Mouse (Mus musculus) CD4-positive, CD25-positive, alpha-beta regulatory T cell, adult 9 weeks (primary cell): ENCODE measurements around the gene Med8. TPM values are rescaled to one million over a fixed set of nuclear protein-coding genes. Genes with fewer than 3 reads are reported as not detected.

ENCODE experiments used
- polyA plus RNA-seq: library from polyadenylated mRNA; unstranded; fragments of 100-300 nt; shearing (Covaris generic); gene quantifications from one replicate; pipeline ENCODE4 v1.2.1, GENCODE M21; 2017

Med8 gene
- polyA plus RNA-seq: 128 TPM

GRCm38 (mm10) chr4:118409142-118409900 lies at the start of gene Med8, which contains the start of gene Szt2:
Gene Med8, plus strand, starts transcription at chr4:118409337.
Gene Szt2, minus strand, starts transcription at chr4:118409273.

DNA sequence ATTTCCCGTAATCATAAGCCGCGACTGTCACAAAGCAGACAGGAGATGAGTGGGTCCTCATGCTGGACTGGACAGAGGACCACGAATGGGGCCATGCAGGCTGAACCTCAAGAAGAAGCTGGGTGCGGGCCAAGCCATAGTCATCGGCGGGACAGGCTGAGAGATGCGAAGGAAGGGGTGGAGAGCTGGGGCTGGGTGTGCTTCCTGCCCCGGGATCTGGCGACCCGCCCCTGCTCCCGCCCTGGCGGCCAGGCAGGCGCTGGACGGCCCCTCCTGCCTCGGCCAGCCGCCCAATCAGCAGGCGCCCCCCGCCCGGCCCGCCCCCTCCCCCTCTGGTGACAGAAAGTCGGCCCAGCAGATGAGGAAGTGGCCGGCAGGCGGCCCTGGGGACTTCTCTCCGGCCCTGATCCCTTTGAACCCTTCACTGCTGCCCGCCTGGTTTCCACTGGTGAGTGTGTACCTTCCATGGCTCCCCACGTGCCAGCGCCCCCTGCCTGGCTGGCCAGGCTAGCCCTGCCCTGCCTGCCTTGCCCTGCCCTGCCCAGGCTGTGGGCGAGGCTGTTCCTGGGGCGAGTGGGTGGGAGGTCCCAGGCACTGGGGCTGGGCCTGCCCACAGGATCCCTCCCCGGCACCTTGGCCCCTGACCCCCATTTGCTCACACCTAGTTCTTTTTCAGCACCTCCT lies 18.8 kb downstream of the Med8 start, which contains the start of gene Elovl1:
TSS of gene Elovl1 (plus strand) at position 326 of the 684 bp plus-strand sequence.

DNA sequence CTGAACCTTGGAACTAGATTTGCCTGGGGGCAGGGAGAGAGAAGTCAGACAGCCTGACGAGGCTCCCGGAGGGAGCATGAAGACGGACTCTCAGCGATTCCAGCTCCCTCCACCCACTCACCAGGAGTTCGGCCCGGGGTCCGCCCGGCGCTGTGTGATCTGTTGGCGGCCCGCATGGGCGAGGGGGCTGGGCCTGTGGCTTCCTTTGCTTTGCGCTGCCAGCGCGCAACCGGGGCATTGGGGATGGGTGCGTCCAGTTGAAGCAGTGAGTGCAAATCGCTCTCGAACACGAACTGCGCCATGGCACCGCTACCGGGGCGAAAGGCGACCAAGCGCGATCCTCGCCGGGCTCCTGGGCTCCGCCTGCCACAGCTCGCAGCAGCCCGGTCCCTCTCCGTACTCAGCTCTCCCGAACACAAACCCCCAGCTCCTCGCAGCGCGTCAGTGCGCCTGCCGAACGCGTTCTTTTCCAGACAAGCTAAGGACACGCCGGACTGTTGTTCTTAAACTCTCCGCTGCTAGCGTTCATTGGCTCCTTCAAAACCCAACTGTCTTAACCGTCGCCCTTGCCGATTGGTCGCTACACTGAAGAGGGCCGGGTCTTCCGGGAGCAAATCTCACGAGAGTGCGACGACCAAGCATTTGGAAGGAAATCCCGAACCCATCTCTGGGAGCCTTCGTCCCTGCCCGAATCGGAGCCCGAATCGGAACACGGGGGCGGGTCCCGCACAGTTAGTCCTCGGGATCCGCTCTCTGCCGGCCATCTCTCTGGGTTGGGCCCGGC lies 27.9 kb downstream of the Med8 start, which contains the start of gene Cdc20:
TSS of gene Cdc20 (minus strand) at position 533 of the 784 bp plus-strand sequence.

DNA sequence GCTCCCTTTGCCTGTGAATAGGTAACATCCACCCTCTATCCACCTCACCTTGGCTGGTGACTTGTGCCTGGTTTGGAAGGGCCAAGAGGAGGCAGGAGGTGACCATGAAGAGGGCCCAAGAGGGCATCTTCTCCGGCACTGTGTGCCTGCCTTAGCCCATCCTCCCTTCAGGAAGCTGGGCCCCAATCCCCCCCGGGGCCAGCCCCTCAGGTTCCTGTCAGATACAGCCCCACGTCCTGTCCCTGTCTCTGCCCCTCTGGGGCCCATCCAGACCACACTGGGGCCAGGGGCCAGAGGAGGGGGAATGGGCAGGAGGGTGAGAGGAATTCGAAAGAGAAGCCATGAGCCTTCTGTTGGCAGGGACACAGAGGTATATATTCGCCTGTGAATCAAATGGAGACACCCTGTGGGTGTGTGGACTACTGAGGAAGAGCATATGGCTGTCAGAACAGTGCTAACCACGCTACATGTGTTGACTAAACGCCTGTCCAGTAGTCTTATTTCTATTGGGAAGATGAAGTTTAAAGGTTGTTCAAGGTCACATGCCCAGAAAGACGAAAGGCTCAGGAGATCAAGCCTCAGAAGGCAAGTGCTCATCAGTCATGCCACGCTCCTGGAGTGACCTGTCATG lies 48.3 kb downstream of the Med8 start, which contains the start of gene Mpl:
TSS of gene Mpl (minus strand) at position 169 of the 631 bp plus-strand sequence.

Other genes starting within 250 kb of the Med8 start
- gene Kdm4a, start 229.3 kb upstream of the Med8 start, polyA plus RNA-seq: 36.7 TPM
- gene Ptprf, start 117.9 kb upstream of the Med8 start, polyA plus RNA-seq: 0.51 TPM
- gene Szt2, start 64 bp upstream of the Med8 start, polyA plus RNA-seq: 18.0 TPM
- 181 TPM for gene Elovl1, start 18.8 kb downstream of the Med8 start, polyA plus RNA-seq
- gene Cdc20, start 28.0 kb downstream of the Med8 start, polyA plus RNA-seq: 8.1 TPM
- gene Mpl, start 48.2 kb downstream of the Med8 start, polyA plus RNA-seq: not detected
- not detected for gene Tie1, start 80.7 kb downstream of the Med8 start, polyA plus RNA-seq
- not detected for gene 2610528J11Rik, start 117.7 kb downstream of the Med8 start, polyA plus RNA-seq
- gene Tmem125, start 134.7 kb downstream of the Med8 start, polyA plus RNA-seq: not detected
- not detected for gene Cfap57, start 211.4 kb downstream of the Med8 start, polyA plus RNA-seq
- 195 TPM for gene Ebna1bp2, start 211.5 kb downstream of the Med8 start, polyA plus RNA-seq
- not detected for gene Olfr62, start 249.6 kb downstream of the Med8 start, polyA plus RNA-seq